Mouse (Mus musculus) liver, adult 2 months (tissue): Measurements from ENCODE around the gene Klrb1b. TPM values are rescaled to one million over a fixed set of nuclear protein-coding genes. Genes with fewer than 3 reads are reported as not detected.
"Not testable (repeated sequence)": the region's sequence is repeated elsewhere in the genome, so short reads cannot be mapped to it uniquely, and the experiment has no call there.

ENCODE experiments used
- DNase-seq: peaks from one replicate; pipeline ENCODE4 v3.0.0-alpha.2; 2011; ENCODE audit warnings: low read depth, low spot score; ENCODE audit errors: extremely low read depth
- H3K27ac ChIP-seq: fragments of 200-500 bp; replicated peaks from 2 replicates; pipeline ENCODE4 v1.5.1; 2012; ENCODE audit warnings: low read depth, mild to moderate bottlenecking, control low read depth, inconsistent platforms, low read length; ENCODE audit not compliant: insufficient read depth
- H3K27me3 ChIP-seq: fragments of 200-500 bp; 2 replicates; pipeline ENCODE4 v1.6.1; 2012; ENCODE audit warnings: mild to moderate bottlenecking, moderate library complexity, low read length, inconsistent platforms; ENCODE audit not compliant: control insufficient read depth, insufficient read depth
- H3K36me3 ChIP-seq: fragments of 200-500 bp; 2 replicates; pipeline ENCODE4 v1.6.1; 2012; ENCODE audit warnings: low read length, inconsistent platforms; ENCODE audit not compliant: control insufficient read depth, insufficient read depth
- H3K4me1 ChIP-seq: fragments of 200-500 bp; 2 replicates; pipeline ENCODE4 v1.6.1; 2011; ENCODE audit warnings: low read length; ENCODE audit not compliant: control insufficient read depth, insufficient read depth
- H3K4me3 ChIP-seq: fragments of 200-500 bp; 2 replicates; pipeline ENCODE4 v1.5.1; 2011; ENCODE audit warnings: low read depth, mild to moderate bottlenecking, control low read depth, low read length, moderate library complexity; ENCODE audit not compliant: insufficient read depth
- H3K79me2 ChIP-seq: fragments of 200-500 bp; 2 replicates; pipeline ENCODE4 v1.6.1; 2012; ENCODE audit warnings: inconsistent platforms, mild to moderate bottlenecking, low read length, moderate library complexity; ENCODE audit not compliant: control insufficient read depth, insufficient read depth
- H3K9ac ChIP-seq: fragments of 200-500 bp; 2 replicates; pipeline ENCODE4 v1.6.1; 2012; ENCODE audit warnings: low read depth, mild to moderate bottlenecking, control low read depth, inconsistent platforms, low read length
- CTCF ChIP-seq: fragments of 200-500 bp; IDR thresholded peaks from 2 replicates; pipeline ENCODE4 v1.5.1; 2011; ENCODE audit warnings: low read depth, low read length, control low read depth
- POLR2A ChIP-seq: fragments of 200-500 bp; IDR thresholded peaks from 2 replicates; pipeline ENCODE4 v1.6.1; 2011; ENCODE audit warnings: low read length, control low read depth; ENCODE audit not compliant: insufficient read depth; ENCODE audit errors: extremely low read depth
- WGBS: fragments of 180-500 bp; shearing (Covaris S2); methylation state at CpG from one replicate; pipeline ENCODE4 v1.1.7; 2018; 5-methylcytosine and 5-hydroxymethylcytosine counted together
- polyA plus RNA-seq: library from polyadenylated mRNA; depleted of rRNA; stranded (reverse); fragments of >200 nt; gene quantifications from 2 replicates; pipeline ENCODE4 v1.2.3, GENCODE M21; 2012
- total RNA-seq: library from RNA; depleted of rRNA; stranded (reverse); fragments of >200 nt; gene quantifications from 2 replicates; pipeline ENCODE4 v1.2.3, GENCODE M21; 2014

Gene Klrb1b
- total and polyA plus RNA-seq, 2 experiments, result 0.09 TPM; not detected in 1

- H3K4me3 ChIP-seq, result peak overlapping the region; percentile 82
- H3K4me1 ChIP-seq, result peaks cover 2% of the 10 kb centered on the region; the same call in 1 of the 2 replicates
- H3K36me3 ChIP-seq, result no peaks in the 10 kb centered on the region
- peak overlapping the region; percentile 67 for H3K27ac ChIP-seq
- 1% methylated on average over 22 of the region's 22 CpGs for WGBS
- peak; percentile 71 for DNase-seq
- no peaks in the 10 kb centered on the region for H3K79me2 ChIP-seq
- TF ChIP-seq POLR2A (no peak), CTCF (no peak)
- peak overlapping the region; percentile 85 for H3K9ac ChIP-seq
- H3K27me3 ChIP-seq, result no peaks in the 10 kb centered on the region
These were observed 17.4 kb upstream of the Klrb1b start for GRCm38 (mm10) chr6:128843479-128843992.

- Histone ChIP-seq H3K4me1 (peaks cover 2% of the 10 kb centered on the region; the same call in 1 of the 2 replicates), H3K27ac (peak overlapping the region; percentile 67), H3K9ac (peak overlapping the region; percentile 85), H3K4me3 (peak overlapping the region; percentile 82), H3K27me3 (no peaks in the 10 kb centered on the region), H3K79me2 (no peaks in the 10 kb centered on the region), H3K36me3 (no peaks in the 10 kb centered on the region)
- WGBS, result under 1% methylated on average over 44 of the region's 44 CpGs
- TF ChIP-seq CTCF, result no peak; the same call in 1 of the 2 replicates
- TF ChIP-seq POLR2A, result no peak
- peak; percentile 87 for DNase-seq
These were observed 16.9 kb upstream of the Klrb1b start for GRCm38 (mm10) chr6:128842945-128843478.

- Histone ChIP-seq H3K27ac (peak overlapping the region; percentile 60), H3K4me1 (peaks cover 5% of the 10 kb centered on the region; the same call in 1 of the 2 replicates), H3K9ac (peak overlapping the region; percentile 82), H3K4me3 (peak overlapping the region; percentile 76), H3K36me3 (no peaks in the 10 kb centered on the region), H3K27me3 (no peaks in the 10 kb centered on the region), H3K79me2 (no peaks in the 10 kb centered on the region)
- no peak for DNase-seq
- TF ChIP-seq CTCF (no peak), POLR2A (no peak)
- WGBS, result 3% methylated on average over 20 of the region's 20 CpGs
These were observed 16.3 kb upstream of the Klrb1b start for GRCm38 (mm10) chr6:128842356-128842944.

- Histone ChIP-seq H3K36me3 (no peaks in the 10 kb centered on the region), H3K79me2 (no peaks in the 10 kb centered on the region), H3K27ac (no peak overlapping the region), H3K4me3 (no peak overlapping the region), H3K27me3 (no peaks in the 10 kb centered on the region), H3K4me1 (peaks cover 6% of the 10 kb centered on the region; the same call in 1 of the 2 replicates), H3K9ac (no peak overlapping the region)
- WGBS, result 70% methylated on average over 4 of the region's 4 CpGs
- TF ChIP-seq CTCF, result no peak
- no peak for TF ChIP-seq POLR2A
- no peak for DNase-seq
These were observed 15.4 kb upstream of the Klrb1b start for GRCm38 (mm10) chr6:128841327-128842089.

GRCm38 (mm10) chr6:128840669-128841068 lies 14.5 kb upstream of the Klrb1b start:
- H3K4me3 ChIP-seq, H3K4me1 ChIP-seq, H3K9ac ChIP-seq, DNase-seq, H3K27ac ChIP-seq, H3K27me3 ChIP-seq, H3K79me2 ChIP-seq, H3K36me3 ChIP-seq: not testable (repeated sequence)
- 71% methylated on average over 3 of the region's 3 CpGs for WGBS
